Mouse (Mus musculus) heart, embryonic 11.5 days (tissue): ENCODE measurements around the gene Gm37240. TPM values are rescaled to one million over a fixed set of nuclear protein-coding genes. Genes with fewer than 3 reads are reported as not detected.
A peak's percentile ranks its signal among the peaks of the same experiment; 100 is the strongest.

Experiments
- ATAC-seq: fragments of 200-750 bp; cut with Nextera tagmentation; replicated peaks from 2 replicates; pipeline ENCODE4 v1.8.0; 2017; ENCODE audit warnings: moderate library complexity; ENCODE audit not compliant: insufficient number of reproducible peaks, low FRiP score, low TSS enrichment
- H3K27ac ChIP-seq: fragments of 300-500 bp; sonication (generic); 2 replicates; pipeline ENCODE4 v1.5.1; 2014; ENCODE audit warnings: mild to moderate bottlenecking, low read depth, low read length
- H3K27me3 ChIP-seq: fragments of 300-500 bp; sonication (generic); 2 replicates; pipeline ENCODE4 v1.6.1; 2014; ENCODE audit warnings: mild to moderate bottlenecking, low read length, mixed read lengths; ENCODE audit not compliant: control insufficient read depth, insufficient read depth
- H3K36me3 ChIP-seq: fragments of 300-500 bp; sonication (generic); 2 replicates; pipeline ENCODE4 v1.6.1; 2014; ENCODE audit warnings: mild to moderate bottlenecking, low read length, moderate library complexity, mixed read lengths; ENCODE audit not compliant: control insufficient read depth, insufficient read depth
- H3K4me1 ChIP-seq: fragments of 300-500 bp; sonication (generic); 2 replicates; pipeline ENCODE4 v1.6.1; 2014; ENCODE audit warnings: low read length; ENCODE audit not compliant: control insufficient read depth, insufficient read depth
- H3K4me2 ChIP-seq: fragments of 300-500 bp; sonication (generic); 2 replicates; pipeline ENCODE4 v1.6.1; 2014; ENCODE audit warnings: mild to moderate bottlenecking, moderate library complexity
- H3K4me3 ChIP-seq: fragments of 300-500 bp; sonication (generic); 2 replicates; pipeline ENCODE4 v1.5.1; 2014; ENCODE audit warnings: low read depth, low read length
- H3K9ac ChIP-seq: fragments of 300-500 bp; sonication (generic); 2 replicates; pipeline ENCODE4 v1.6.1; 2014; ENCODE audit warnings: mild to moderate bottlenecking, low read depth, low read length, moderate library complexity
- H3K9me3 ChIP-seq: fragments of 300-500 bp; sonication (generic); replicated peaks from 2 replicates; pipeline ENCODE4 v1.6.1; 2016; ENCODE audit warnings: low read length; ENCODE audit not compliant: control insufficient read depth
- WGBS: fragments of 180-500 bp; shearing (Covaris S2); extraction: QIAGEN DNeasy Blood & Tissue Kit; methylation state at CpG from one replicate; pipeline ENCODE4 v1.1.7; 2014; ENCODE audit not compliant: insufficient replicate concordance; 5-methylcytosine and 5-hydroxymethylcytosine counted together
- polyA plus RNA-seq: library from polyadenylated mRNA; unstranded; fragments of >200 nt; fragmentation: Nextera tagmentation; extraction: Ambion mirVana; gene quantifications from 2 replicates; pipeline ENCODE4 v1.2.1, GENCODE M21; 2014

Gm37240 gene
- polyA plus RNA-seq, 1 experiment from 2014 or later, result 4.5 TPM

DNA sequence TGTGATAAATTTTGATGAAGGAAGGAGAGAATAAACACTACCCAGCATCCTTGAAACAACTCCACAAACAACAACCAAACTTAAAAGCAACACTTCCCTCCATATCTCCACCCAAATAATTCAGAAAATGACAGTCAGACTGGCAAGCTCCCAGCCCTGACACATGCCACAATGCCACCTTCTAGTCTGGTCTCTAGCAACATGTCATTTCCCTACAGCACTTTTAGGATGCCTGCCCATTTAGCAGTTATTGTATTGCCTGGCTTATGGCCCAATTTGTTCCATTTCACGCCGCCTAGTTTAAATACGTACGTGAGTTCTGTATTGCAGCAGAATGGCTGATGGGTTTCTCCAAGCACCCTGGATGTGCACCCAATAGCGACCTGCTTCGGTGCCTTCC lies 111.2 kb downstream of the Gm37240 start:
- H3K9ac ChIP-seq, result no peak overlapping the region
- peaks cover 17% of the 10 kb centered on the region for H3K4me1 ChIP-seq
- ATAC-seq, result no peak
- H3K27ac ChIP-seq, result no peak overlapping the region
- no peaks in the 10 kb centered on the region for H3K36me3 ChIP-seq
- H3K9me3 ChIP-seq, result no peaks in the 10 kb centered on the region
- 85% methylated on average over 6 of the region's 6 CpGs for WGBS
- no peak overlapping the region for H3K4me2 ChIP-seq
- H3K27me3 ChIP-seq, result no peaks in the 10 kb centered on the region
- no peak overlapping the region for H3K4me3 ChIP-seq

DNA sequence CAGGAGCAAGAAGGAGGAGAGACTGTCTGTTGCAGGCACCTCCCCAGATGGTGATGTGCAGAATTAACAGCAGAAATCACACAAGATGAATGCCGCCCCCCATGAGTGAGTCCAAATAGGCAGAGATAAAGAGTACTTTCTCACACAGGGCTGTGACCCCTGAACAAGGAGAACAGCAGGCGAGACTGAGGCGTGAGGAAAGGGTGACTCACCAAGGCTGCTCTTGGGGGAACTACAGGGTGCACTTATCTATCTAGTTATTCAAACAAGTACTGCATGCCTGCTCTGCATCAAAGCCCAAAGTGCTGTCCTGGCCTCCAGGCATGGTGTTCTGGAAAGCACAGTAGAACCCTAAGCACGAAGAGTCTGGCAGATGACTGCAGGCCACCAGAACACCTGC lies 113.4 kb downstream of the Gm37240 start:
- no peak overlapping the region for H3K4me3 ChIP-seq
- H3K4me1 ChIP-seq, result peaks cover 17% of the 10 kb centered on the region
- 18% methylated on average over 4 of the region's 4 CpGs for WGBS
- H3K4me2 ChIP-seq, result peak overlapping the region; percentile 19; the same call in 1 of the 2 replicates
- no peaks in the 10 kb centered on the region for H3K9me3 ChIP-seq
- ATAC-seq, result 0 out of 2 replicates have a peak, but pooled peaks have one; percentile 35
- H3K27ac ChIP-seq, result peak overlapping the region; percentile 42
- no peaks in the 10 kb centered on the region for H3K36me3 ChIP-seq
- no peaks in the 10 kb centered on the region for H3K27me3 ChIP-seq
- no peak overlapping the region for H3K9ac ChIP-seq

DNA sequence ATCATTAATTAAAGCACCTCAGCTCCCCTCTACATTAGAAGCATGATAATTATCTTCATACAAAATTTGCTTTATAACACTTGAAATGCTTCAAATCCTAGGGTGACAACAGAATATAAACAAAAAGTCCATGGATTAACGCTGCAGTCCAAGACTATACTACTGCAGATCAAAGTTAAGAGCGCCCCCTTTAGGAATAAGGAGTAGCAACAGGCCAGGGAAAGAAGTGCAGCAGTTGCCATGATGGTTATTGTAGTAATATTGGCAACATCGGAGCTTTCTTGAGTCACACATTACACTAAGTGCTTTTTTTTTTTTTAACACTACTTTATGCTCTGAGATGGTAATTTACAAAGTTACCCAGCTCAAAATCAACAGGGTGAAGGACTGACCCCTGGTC lies 113.9 kb downstream of the Gm37240 start:
- no peak for ATAC-seq
- Histone ChIP-seq H3K4me1 (peaks cover 17% of the 10 kb centered on the region), H3K4me2 (no peak overlapping the region), H3K4me3 (no peak overlapping the region), H3K27me3 (no peaks in the 10 kb centered on the region), H3K27ac (peak overlapping the region; percentile 42), H3K9me3 (no peaks in the 10 kb centered on the region), H3K36me3 (no peaks in the 10 kb centered on the region), H3K9ac (no peak overlapping the region)
- WGBS, result 43% methylated on average over 3 of the region's 3 CpGs

DNA sequence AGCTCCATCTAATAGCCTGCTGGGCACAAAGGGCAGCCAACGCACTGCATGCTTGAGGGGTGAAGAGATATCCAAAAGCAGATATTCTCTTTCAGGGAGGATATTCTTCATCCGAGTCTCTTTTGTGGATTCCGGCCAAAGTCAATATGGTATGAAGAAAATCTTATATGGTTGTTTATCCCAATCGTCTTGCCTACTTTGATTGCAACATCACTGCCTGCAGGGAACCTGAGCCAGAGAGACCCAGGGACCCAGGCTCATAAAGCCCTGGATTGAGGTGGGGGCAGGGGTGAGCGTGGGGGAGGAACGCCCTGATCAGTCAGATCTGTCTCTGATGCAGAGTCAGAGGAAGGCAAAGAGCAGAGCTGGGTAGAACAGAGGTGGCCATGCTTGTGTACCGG lies 122.4 kb downstream of the Gm37240 start:
- no peak overlapping the region for H3K4me2 ChIP-seq
- H3K9me3 ChIP-seq, result no peaks in the 10 kb centered on the region
- H3K4me1 ChIP-seq, result no peaks in the 10 kb centered on the region
- H3K27ac ChIP-seq, result no peak overlapping the region
- H3K9ac ChIP-seq, result no peak overlapping the region
- H3K36me3 ChIP-seq, result no peaks in the 10 kb centered on the region
- no peak for ATAC-seq
- WGBS, result 68% methylated on average over 7 of the region's 7 CpGs
- no peak overlapping the region for H3K4me3 ChIP-seq
- no peaks in the 10 kb centered on the region for H3K27me3 ChIP-seq

DNA sequence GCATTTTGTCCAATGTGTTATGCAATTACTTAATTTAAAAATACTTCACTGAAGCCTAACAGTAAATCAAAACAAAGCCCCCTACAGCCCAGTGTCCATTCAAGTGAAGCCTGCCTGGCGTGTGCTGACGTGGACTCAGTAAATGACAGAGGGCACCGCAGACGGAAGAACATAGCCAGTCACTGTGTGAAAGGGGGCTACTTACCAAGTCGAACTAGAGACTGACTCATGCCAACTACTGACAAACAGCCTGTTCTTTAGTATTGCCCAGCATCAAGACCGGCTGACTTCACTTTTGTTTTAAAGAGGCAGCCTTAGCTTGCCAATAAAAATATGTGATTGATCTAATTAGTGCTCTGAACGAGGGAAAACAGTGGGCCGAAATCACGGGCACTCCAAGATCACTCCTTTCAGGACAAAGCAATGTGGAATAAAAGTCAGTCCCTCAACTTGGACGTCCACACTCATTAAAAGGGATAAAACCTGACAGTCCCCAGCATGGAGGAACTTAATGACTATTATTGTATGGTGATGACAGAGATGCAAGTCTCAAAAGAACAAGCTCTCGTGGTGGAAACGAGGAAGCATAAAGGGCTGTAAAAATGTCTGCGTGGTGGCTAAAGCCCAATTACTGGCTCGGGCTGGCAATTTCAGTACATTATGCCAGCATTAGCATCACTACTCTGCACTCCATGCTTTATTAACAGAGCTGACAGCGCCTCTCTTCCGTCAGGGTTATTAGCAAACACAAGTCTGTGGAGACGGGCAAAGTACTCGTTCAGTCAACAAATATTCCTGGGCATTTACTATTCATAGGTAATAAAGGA lies 123.1 kb downstream of the Gm37240 start:
- ATAC-seq, result no peak
- no peaks in the 10 kb centered on the region for H3K36me3 ChIP-seq
- no peaks in the 10 kb centered on the region for H3K27me3 ChIP-seq
- no peaks in the 10 kb centered on the region for H3K4me1 ChIP-seq
- no peak overlapping the region for H3K9ac ChIP-seq
- no peak overlapping the region for H3K4me3 ChIP-seq
- WGBS, result 80% methylated on average over 18 of the region's 18 CpGs
- H3K4me2 ChIP-seq, result no peak overlapping the region
- H3K27ac ChIP-seq, result no peak overlapping the region
- H3K9me3 ChIP-seq, result no peaks in the 10 kb centered on the region

DNA sequence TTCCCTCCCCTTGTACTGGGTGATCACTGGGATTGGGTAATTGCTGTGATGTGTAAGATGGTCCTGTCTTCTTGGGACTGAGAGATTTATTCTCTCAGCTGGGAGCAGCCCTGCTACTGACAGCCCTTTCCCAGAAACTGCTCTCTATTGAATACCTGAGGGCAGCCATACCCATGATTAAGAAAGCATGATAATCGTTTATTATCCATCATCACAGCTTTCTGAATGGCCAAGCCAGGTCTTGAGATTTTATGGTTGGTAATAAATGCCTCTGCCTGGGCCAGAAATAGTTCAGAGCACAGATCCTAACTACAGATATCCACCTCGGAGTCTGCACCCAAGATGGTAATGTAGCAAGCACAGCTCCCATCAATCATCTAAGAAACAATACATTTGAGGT lies 129.4 kb downstream of the Gm37240 start:
- WGBS, result 56% methylated on average over 2 of the region's 2 CpGs
- Histone ChIP-seq H3K27me3 (no peaks in the 10 kb centered on the region), H3K4me2 (no peak overlapping the region), H3K4me3 (no peak overlapping the region), H3K9me3 (no peaks in the 10 kb centered on the region), H3K36me3 (no peaks in the 10 kb centered on the region), H3K27ac (no peak overlapping the region), H3K9ac (no peak overlapping the region), H3K4me1 (no peaks in the 10 kb centered on the region)
- no peak for ATAC-seq

DNA sequence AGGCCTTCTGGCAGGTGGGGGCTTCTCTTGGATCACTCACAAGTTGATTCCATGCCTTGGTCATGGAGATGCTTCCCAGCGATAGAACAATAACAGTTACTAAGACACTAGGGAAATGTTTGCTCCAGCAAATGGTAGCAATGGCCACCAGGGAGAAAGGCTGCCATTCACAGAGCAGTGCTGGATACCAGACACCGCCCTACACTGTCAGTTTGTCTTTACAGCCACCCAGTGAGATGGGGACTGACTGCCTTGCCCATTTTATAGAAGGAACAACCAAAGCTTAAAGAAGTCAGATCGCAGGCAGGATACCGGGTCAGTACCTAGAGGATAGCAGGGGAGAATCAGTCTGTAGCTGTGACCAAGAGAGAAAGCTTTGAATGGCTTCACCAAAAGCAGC lies 129.9 kb downstream of the Gm37240 start:
- Histone ChIP-seq H3K36me3 (no peaks in the 10 kb centered on the region), H3K27ac (no peak overlapping the region), H3K9me3 (no peaks in the 10 kb centered on the region), H3K9ac (no peak overlapping the region), H3K27me3 (no peaks in the 10 kb centered on the region), H3K4me1 (no peaks in the 10 kb centered on the region), H3K4me2 (no peak overlapping the region), H3K4me3 (no peak overlapping the region)
- 86% methylated on average over 4 of the region's 4 CpGs for WGBS
- ATAC-seq, result no peak

DNA sequence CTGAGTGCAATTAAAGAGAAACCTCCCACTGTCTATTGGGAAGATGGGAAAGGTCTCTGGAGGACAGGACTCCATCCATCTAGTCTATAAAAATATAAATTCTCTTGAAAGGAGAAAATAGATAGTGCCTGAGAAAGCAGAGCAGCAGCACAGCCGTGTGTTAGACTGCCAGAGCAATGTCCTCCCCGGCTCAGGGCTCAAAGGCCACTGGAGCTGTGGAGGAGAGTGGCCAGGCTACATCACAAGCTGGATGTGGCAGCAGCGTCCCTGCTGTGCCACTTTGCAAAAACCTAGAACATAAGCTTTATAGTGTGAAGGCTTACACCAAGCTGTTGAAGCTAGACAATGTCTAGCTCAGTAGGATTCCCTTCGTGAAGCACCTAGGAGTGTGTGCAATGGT lies 138.0 kb downstream of the Gm37240 start:
- Histone ChIP-seq H3K4me3 (no peak overlapping the region), H3K9ac (no peak overlapping the region), H3K36me3 (no peaks in the 10 kb centered on the region), H3K4me2 (no peak overlapping the region), H3K9me3 (no peaks in the 10 kb centered on the region), H3K27me3 (no peaks in the 10 kb centered on the region), H3K27ac (no peak overlapping the region), H3K4me1 (no peaks in the 10 kb centered on the region)
- no peak for ATAC-seq
- WGBS, result 47% methylated on average over 4 of the region's 4 CpGs

DNA sequence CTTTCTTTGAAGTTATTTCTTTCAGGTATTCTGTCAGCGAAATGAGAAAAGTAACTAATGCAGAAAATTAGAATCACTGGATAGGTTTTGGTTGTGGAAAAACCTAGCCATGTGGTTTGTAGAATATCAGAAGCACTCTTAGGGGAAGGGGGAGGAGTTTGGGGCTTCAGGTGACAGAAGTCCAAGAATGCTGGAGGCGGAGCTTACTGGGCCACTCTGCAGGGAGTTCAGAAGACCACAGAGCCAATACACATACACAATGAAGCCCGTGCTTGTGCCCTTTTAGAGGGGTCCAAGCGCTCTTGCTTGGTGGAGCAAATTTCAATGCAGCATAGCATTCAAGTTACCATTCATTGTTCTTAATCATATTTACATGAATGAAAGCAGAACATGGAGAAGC lies 138.5 kb downstream of the Gm37240 start:
- WGBS, result 17% methylated on average over 4 of the region's 4 CpGs
- Histone ChIP-seq H3K4me2 (peak overlapping the region; percentile 38), H3K4me3 (no peak overlapping the region), H3K36me3 (no peaks in the 10 kb centered on the region), H3K27ac (no peak overlapping the region), H3K4me1 (no peaks in the 10 kb centered on the region), H3K27me3 (no peaks in the 10 kb centered on the region), H3K9ac (no peak overlapping the region), H3K9me3 (no peaks in the 10 kb centered on the region)
- ATAC-seq, result no peak
